Mouse (Mus musculus): Measurements from ENCODE around the gene Klk10. TPM values are rescaled to one million over a fixed set of nuclear protein-coding genes. Genes with fewer than 3 reads are reported as not detected.

The Klk10 gene
- total RNA-seq (2014; fragmentation: Nextera tagmentation) (not detected in 2 replicates), total RNA-seq (2017) (not detected in 2 replicates), polyA plus RNA-seq (2012) (not detected in 2 replicates)

- DNase-seq (ENCODE audit: low spot score) (no peak), ATAC-seq (ENCODE audit: extremely low read depth, insufficient number of reproducible peaks, low FRiP score, poor library complexity, severe bottlenecking) (no peak)
- Histone ChIP-seq H3K9me3 (replicated peaks) (peaks cover 10% of the 10 kb centered on the region), H3K4me1 (ENCODE audit: insufficient read depth, low read depth, low read length) (0 out of 2 replicates have a peak, but pooled peaks cover 2% of the 10 kb centered on the region), H3K4me3 (ENCODE audit: low read depth, low read length) (no peak within 1 kb of the TSS), H3K36me3 (replicated peaks) (no peaks in the 10 kb centered on the region), H3K27me3 (ENCODE audit: insufficient read depth, low read length) (no peaks in the 10 kb centered on the region; the same call in 1 of the 2 replicates)
- TF ChIP-seq GATA2 (IDR thresholded peaks at IDR 0.05; ENCODE audit: borderline replicate concordance, low read depth, low read length) (no peak), TAL1 (conservative IDR thresholded peaks at IDR 0.05; ENCODE audit: low read depth, low read length) (no peak), CTCF (IDR thresholded peaks at IDR 0.05; ENCODE audit: low read depth, low read length) (no peak)
Measured at GRCm38 (mm10) chr7:43780746-43781145, at the start of gene Klk10. Klk10 (plus strand) TSS chr7:43781035.

DNA sequence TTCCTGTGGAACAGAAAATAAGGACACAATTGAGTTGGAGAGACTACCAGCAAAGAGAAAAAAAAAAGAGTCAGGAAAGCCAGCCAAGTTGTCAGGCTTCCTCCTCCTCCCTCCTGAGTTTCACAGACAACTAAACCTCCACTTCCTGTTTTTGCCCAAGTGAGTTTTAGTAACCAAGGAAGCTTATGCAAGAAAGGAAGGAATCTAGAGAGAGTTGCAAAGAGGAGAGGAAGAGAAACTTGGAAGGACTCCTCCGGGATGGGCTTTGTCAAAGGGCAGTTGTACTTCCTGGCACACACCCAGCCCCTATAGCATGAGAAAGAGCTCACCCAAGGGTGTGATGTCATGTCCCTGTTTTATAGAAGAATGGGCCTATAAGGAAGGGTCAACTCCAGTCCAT is 33.0 kb upstream of the Klk10 start:
- DNase-seq (ENCODE audit: low spot score) (no peak), ATAC-seq (ENCODE audit: extremely low read depth, insufficient number of reproducible peaks, low FRiP score, poor library complexity, severe bottlenecking) (no peak)

DNA sequence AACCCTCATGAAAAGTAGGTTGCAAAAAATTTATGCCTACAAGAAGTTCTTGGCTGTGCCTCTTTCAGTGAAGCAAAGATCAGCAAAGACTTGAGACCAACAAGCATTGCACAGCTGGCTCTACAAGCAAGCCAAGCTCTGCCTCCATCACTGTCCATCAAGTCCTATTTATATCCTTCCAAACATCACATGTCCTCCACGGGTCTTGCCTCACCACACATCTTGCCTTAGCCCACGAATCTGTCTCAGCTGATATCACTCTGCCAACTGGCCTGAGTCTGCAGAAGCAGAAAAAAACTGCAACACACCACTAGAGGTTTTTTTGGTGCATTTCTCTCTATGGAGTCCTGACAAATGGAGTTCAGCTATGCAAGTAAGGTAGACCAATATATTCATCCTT is 28.0 kb upstream of the Klk10 start:
- no peak overlapping the region for H3K4me3 ChIP-seq (ENCODE audit: low read depth, low read length)
- TF ChIP-seq POLR2AphosphoS5 (IDR thresholded peaks at IDR 0.05; ENCODE audit: insufficient replicate concordance, low read depth, low read length) = no peak
- no peak for TF ChIP-seq GATA2 (IDR thresholded peaks at IDR 0.05; ENCODE audit: borderline replicate concordance, low read depth, low read length)
- TF ChIP-seq CTCF (IDR thresholded peaks at IDR 0.05; ENCODE audit: low read depth, low read length) = no peak
- TF ChIP-seq TAL1 (conservative IDR thresholded peaks at IDR 0.05; ENCODE audit: low read depth, low read length) = no peak
- TF ChIP-seq GATA1 (IDR thresholded peaks at IDR 0.05; ENCODE audit: borderline replicate concordance, low read length) = no peak
- no peaks in the 10 kb centered on the region for H3K9me3 ChIP-seq (replicated peaks)
- H3K36me3 ChIP-seq (replicated peaks) = no peaks in the 10 kb centered on the region
- H3K4me1 ChIP-seq (ENCODE audit: insufficient read depth, low read depth, low read length) = no peaks in the 10 kb centered on the region
- DNase-seq (ENCODE audit: low spot score) (no peak), ATAC-seq (ENCODE audit: extremely low read depth, insufficient number of reproducible peaks, low FRiP score, poor library complexity, severe bottlenecking) (no peak)
- H3K27me3 ChIP-seq (ENCODE audit: insufficient read depth, low read length) = no peaks in the 10 kb centered on the region

More for the DNA sequence above, 33.0 kb upstream of the Klk10 start:
- Histone ChIP-seq H3K36me3 (replicated peaks) (no peaks in the 10 kb centered on the region), H3K4me3 (ENCODE audit: low read depth, low read length) (no peak overlapping the region), H3K9me3 (replicated peaks) (no peaks in the 10 kb centered on the region), H3K4me1 (ENCODE audit: insufficient read depth, low read depth, low read length) (no peaks in the 10 kb centered on the region), H3K27me3 (ENCODE audit: insufficient read depth, low read length) (no peaks in the 10 kb centered on the region)
- TF ChIP-seq POLR2AphosphoS5 (IDR thresholded peaks at IDR 0.05; ENCODE audit: insufficient replicate concordance, low read depth, low read length) (no peak), GATA2 (IDR thresholded peaks at IDR 0.05; ENCODE audit: borderline replicate concordance, low read depth, low read length) (no peak), CTCF (IDR thresholded peaks at IDR 0.05; ENCODE audit: low read depth, low read length) (no peak)

- ATAC-seq (ENCODE audit: extremely low read depth, insufficient number of reproducible peaks, low FRiP score, poor library complexity, severe bottlenecking) (no peak), DNase-seq (ENCODE audit: low spot score) (no peak)
- Histone ChIP-seq H3K27me3 (ENCODE audit: insufficient read depth, low read length) (no peaks in the 10 kb centered on the region), H3K9me3 (replicated peaks) (no peaks in the 10 kb centered on the region), H3K4me1 (ENCODE audit: insufficient read depth, low read depth, low read length) (no peaks in the 10 kb centered on the region), H3K36me3 (replicated peaks) (no peaks in the 10 kb centered on the region), H3K4me3 (ENCODE audit: low read depth, low read length) (no peak overlapping the region)
- TF ChIP-seq GATA2 (IDR thresholded peaks at IDR 0.05; ENCODE audit: borderline replicate concordance, low read depth, low read length) (no peak), TAL1 (conservative IDR thresholded peaks at IDR 0.05; ENCODE audit: low read depth, low read length) (no peak), CTCF (IDR thresholded peaks at IDR 0.05; ENCODE audit: low read depth, low read length) (no peak), POLR2AphosphoS5 (IDR thresholded peaks at IDR 0.05; ENCODE audit: insufficient replicate concordance, low read depth, low read length) (no peak), GATA1 (IDR thresholded peaks at IDR 0.05; ENCODE audit: borderline replicate concordance, low read length) (no peak)
Measured at GRCm38 (mm10) chr7:43766484-43766883, 14.4 kb upstream of the Klk10 start.

DNA sequence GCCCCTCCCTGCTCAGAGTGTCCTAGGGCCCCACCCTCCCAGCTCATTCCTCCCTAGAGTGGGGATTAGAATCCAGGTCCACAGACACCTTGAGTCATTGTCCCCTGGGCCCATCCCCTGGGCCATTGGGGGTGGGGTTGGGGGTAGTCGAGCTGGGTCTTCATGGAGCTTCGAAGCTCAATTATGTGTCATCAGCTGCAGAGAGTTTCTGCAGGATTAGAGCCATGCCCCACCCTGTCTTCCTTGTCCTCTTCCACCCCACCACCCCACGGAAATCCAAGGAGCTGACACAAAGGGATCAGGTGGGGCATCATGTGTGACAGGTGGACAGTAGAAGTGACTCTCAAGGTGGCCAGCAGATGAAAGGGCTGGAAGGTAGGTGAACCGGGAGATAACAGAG is 12.2 kb upstream of the Klk10 start, which contains the start of gene Klk12:
Klk12 (plus strand) TSS at position 301 of the 400 bp plus-strand sequence.
- Histone ChIP-seq H3K36me3 (replicated peaks) (no peaks in the 10 kb centered on the region), H3K4me1 (ENCODE audit: insufficient read depth, low read depth, low read length) (no peaks in the 10 kb centered on the region), H3K4me3 (ENCODE audit: low read depth, low read length) (no peak within 1 kb of the TSS), H3K27me3 (ENCODE audit: insufficient read depth, low read length) (no peaks in the 10 kb centered on the region), H3K9me3 (replicated peaks) (no peaks in the 10 kb centered on the region)
- DNase-seq (ENCODE audit: low spot score) (no peak), ATAC-seq (ENCODE audit: extremely low read depth, insufficient number of reproducible peaks, low FRiP score, poor library complexity, severe bottlenecking) (no peak)
- TF ChIP-seq POLR2AphosphoS5 (IDR thresholded peaks at IDR 0.05; ENCODE audit: insufficient replicate concordance, low read depth, low read length) = no peak

DNA sequence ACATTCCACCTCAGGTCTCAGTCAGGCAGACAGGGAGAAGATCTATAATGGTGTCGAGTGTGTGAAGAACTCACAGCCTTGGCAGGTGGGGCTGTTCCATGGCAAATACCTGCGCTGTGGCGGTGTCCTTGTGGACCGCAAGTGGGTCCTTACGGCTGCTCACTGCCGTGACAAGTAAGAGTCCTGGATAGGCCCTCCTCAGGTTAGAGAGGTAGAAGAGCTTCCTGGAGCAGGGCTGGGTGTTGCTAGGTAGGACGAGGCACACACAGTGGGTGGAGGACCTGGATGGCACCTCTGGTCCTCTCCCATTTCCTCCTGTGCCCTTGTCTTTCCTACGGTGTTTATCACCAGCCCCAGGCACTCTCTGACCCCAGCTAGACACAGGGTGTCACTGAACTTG is 11.2 kb upstream of the Klk10 start:
- no peak for TF ChIP-seq GATA1 (IDR thresholded peaks at IDR 0.05; ENCODE audit: borderline replicate concordance, low read length)
- TF ChIP-seq TAL1 (conservative IDR thresholded peaks at IDR 0.05; ENCODE audit: low read depth, low read length) = no peak
- no peak for TF ChIP-seq GATA2 (IDR thresholded peaks at IDR 0.05; ENCODE audit: borderline replicate concordance, low read depth, low read length)
- TF ChIP-seq POLR2AphosphoS5 (IDR thresholded peaks at IDR 0.05; ENCODE audit: insufficient replicate concordance, low read depth, low read length) = no peak
- TF ChIP-seq CTCF (IDR thresholded peaks at IDR 0.05; ENCODE audit: low read depth, low read length) = no peak
- H3K9me3 ChIP-seq (replicated peaks) = no peaks in the 10 kb centered on the region
- H3K27me3 ChIP-seq (ENCODE audit: insufficient read depth, low read length) = no peaks in the 10 kb centered on the region
- H3K36me3 ChIP-seq (replicated peaks) = no peaks in the 10 kb centered on the region
- no peak overlapping the region for H3K4me3 ChIP-seq (ENCODE audit: low read depth, low read length)
- no peaks in the 10 kb centered on the region for H3K4me1 ChIP-seq (ENCODE audit: insufficient read depth, low read depth, low read length)
- DNase-seq (ENCODE audit: low spot score) (no peak), ATAC-seq (ENCODE audit: extremely low read depth, insufficient number of reproducible peaks, low FRiP score, poor library complexity, severe bottlenecking) (no peak)

- Histone ChIP-seq H3K9me3 (replicated peaks) (no peaks in the 10 kb centered on the region), H3K36me3 (replicated peaks) (no peaks in the 10 kb centered on the region), H3K4me1 (ENCODE audit: insufficient read depth, low read depth, low read length) (no peaks in the 10 kb centered on the region), H3K4me3 (ENCODE audit: low read depth, low read length) (no peak overlapping the region), H3K27me3 (ENCODE audit: insufficient read depth, low read length) (no peaks in the 10 kb centered on the region)
- TF ChIP-seq POLR2AphosphoS5 (IDR thresholded peaks at IDR 0.05; ENCODE audit: insufficient replicate concordance, low read depth, low read length) = no peak
- TF ChIP-seq GATA2 (IDR thresholded peaks at IDR 0.05; ENCODE audit: borderline replicate concordance, low read depth, low read length) = no peak
- TF ChIP-seq TAL1 (conservative IDR thresholded peaks at IDR 0.05; ENCODE audit: low read depth, low read length) = no peak
- no peak for TF ChIP-seq CTCF (IDR thresholded peaks at IDR 0.05; ENCODE audit: low read depth, low read length)
- TF ChIP-seq GATA1 (IDR thresholded peaks at IDR 0.05; ENCODE audit: borderline replicate concordance, low read length) = no peak
- no peak for DNase-seq (ENCODE audit: low spot score)
- ATAC-seq (ENCODE audit: extremely low read depth, insufficient number of reproducible peaks, low FRiP score, poor library complexity, severe bottlenecking) = no peak
Measured at GRCm38 (mm10) chr7:43770701-43771100, 10.1 kb upstream of the Klk10 start.
